10 mouse cellular contexts compared by ENCODE assay signal in the genomic region with DNA sequence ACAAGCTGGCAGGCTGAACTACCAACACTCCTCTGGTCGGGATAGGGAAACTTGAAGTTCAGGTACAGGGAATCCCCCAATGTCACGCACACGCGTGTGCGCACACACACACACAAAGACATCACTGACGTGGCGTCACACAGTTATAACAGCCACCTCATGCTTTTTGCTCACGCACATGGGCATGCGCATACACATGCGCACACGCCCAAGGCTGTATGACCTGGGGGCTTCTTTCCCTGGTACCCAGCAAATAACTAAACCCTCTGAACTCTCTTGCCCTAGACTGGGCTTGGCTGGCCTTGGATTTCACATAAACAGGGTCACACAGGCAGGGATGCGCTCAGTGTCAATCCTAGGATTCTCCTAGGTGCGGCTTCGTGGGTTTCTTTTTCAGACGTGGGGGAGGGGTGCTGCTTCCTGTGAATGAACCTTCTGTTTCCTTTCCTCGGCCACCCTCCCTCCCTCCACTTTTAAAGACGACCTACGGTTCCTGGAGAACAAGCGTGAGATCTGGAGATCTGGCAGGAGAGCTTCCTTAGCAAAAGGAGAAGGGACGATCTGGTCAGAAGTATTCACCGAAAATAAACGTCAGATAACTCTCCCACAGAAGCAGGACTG. TPM values are rescaled to one million over a fixed set of nuclear protein-coding genes. Genes with fewer than 3 reads are reported as not detected.
DNase-seq lines count a peak whose midpoint lies in the region; ATAC-seq and TF ChIP-seq lines count a peak whose summit lies in the region.
"Had no signal": no experiment of that assay in that cellular context is flagged by ENCODE, and none has a peak within 500 bp of the region (broad histone marks: within the 10 kb centered on the region; RNA-seq: fewer than 3 reads in every experiment).

No protein-coding gene starts in this region.

- ATAC-seq in forebrain, embryonic 15.5 days (replicated peaks), result no peak
- no peak for ATAC-seq in intestine, embryonic 15.5 days
- no peak for ATAC-seq in intestine, postnatal 0 days
- ATAC-seq in CD4-positive, CD25-positive, alpha-beta regulatory T cell, adult 4 months, result peak; percentile 53
- no peak for ATAC-seq in limb, embryonic 11.5 days (ENCODE audit: insufficient number of reproducible peaks, low FRiP score, low TSS enrichment, low read depth)

- WGBS in forebrain, embryonic 10.5 days, result 51% methylated on average over 22 of the region's 22 CpGs
- 45% methylated on average over 22 of the region's 22 CpGs for WGBS in forebrain, embryonic 15.5 days
- WGBS in intestine, embryonic 15.5 days, result 49% methylated on average over 22 of the region's 22 CpGs
- WGBS in intestine, postnatal 0 days, result 61% methylated on average over 22 of the region's 22 CpGs
- WGBS in limb, embryonic 11.5 days, result 49% methylated on average over 22 of the region's 22 CpGs

- no peaks in the 10 kb centered on the region for H3K9me3 ChIP-seq in forebrain, embryonic 10.5 days
- no peaks in the 10 kb centered on the region for H3K9me3 ChIP-seq in forebrain, embryonic 15.5 days
- no peaks in the 10 kb centered on the region for H3K9me3 ChIP-seq in intestine, embryonic 15.5 days
- H3K9me3 ChIP-seq in intestine, postnatal 0 days (ENCODE audit: control insufficient read depth), result no peaks in the 10 kb centered on the region
- H3K9me3 ChIP-seq in limb, embryonic 11.5 days (ENCODE audit: control insufficient read depth, low read length), result no peaks in the 10 kb centered on the region

- peaks cover 69% of the 10 kb centered on the region for H3K4me1 ChIP-seq in forebrain, embryonic 10.5 days
- H3K4me1 ChIP-seq in forebrain, embryonic 15.5 days, result peaks cover 28% of the 10 kb centered on the region
- H3K4me1 ChIP-seq in intestine, embryonic 15.5 days (replicated peaks), result peaks cover 49% of the 10 kb centered on the region
- peaks cover 5% of the 10 kb centered on the region; the same call in 1 of the 2 replicates for H3K4me1 ChIP-seq in intestine, postnatal 0 days (replicated peaks; ENCODE audit: control insufficient read depth, insufficient read depth, low read length)
- H3K4me1 ChIP-seq in limb, embryonic 11.5 days (ENCODE audit: control insufficient read depth, insufficient read depth, low read length), result peaks cover 33% of the 10 kb centered on the region

- peak overlapping the region; percentile 59; the same call in 1 of the 2 replicates for H3K27ac ChIP-seq in forebrain, embryonic 10.5 days
- no peak overlapping the region for H3K27ac ChIP-seq in forebrain, embryonic 15.5 days (replicated peaks)
- no peak overlapping the region for H3K27ac ChIP-seq in intestine, embryonic 15.5 days
- no peak overlapping the region for H3K27ac ChIP-seq in intestine, postnatal 0 days (ENCODE audit: low read depth, low read length)
- peak overlapping the region; percentile 37 for H3K27ac ChIP-seq in limb, embryonic 11.5 days (replicated peaks; ENCODE audit: low read depth, low read length)
- H3K27ac ChIP-seq in layer of hippocampus, adult 2 months, result no peak overlapping the region
- H3K27ac ChIP-seq: liver, embryonic 14.5 days had no signal

- no peak overlapping the region for H3K9ac ChIP-seq in forebrain, embryonic 15.5 days (replicated peaks)
- no peak overlapping the region for H3K9ac ChIP-seq in intestine, embryonic 15.5 days
- no peak overlapping the region for H3K9ac ChIP-seq in intestine, postnatal 0 days (ENCODE audit: low read depth, low read length)
- H3K9ac ChIP-seq in limb, embryonic 11.5 days (ENCODE audit: low read length), result peak overlapping the region; percentile 27; the same call in 1 of the 2 replicates
- H3K9ac ChIP-seq: liver, embryonic 14.5 days had no signal

- no peak for TF ChIP-seq CTCF in intestine, postnatal 0 days (IDR thresholded peaks at IDR 0.05; ENCODE audit: low read depth)
- TF ChIP-seq CTCF in layer of hippocampus, adult 2 months (conservative IDR thresholded peaks at IDR 0.05), result no peak

- DNase-seq in forebrain, embryonic 10.5 days (ENCODE audit: extremely low spot score, low spot score), result no peak
- DNase-seq in limb, embryonic 11.5 days (ENCODE audit: low spot score), result no peak
- no peak for DNase-seq in layer of hippocampus, adult 2 months (ENCODE audit: low spot score in 2 of 2)
- DNase-seq in c-Kit-positive CD71-positive TER-119-positive erythroid progenitor cells, embryonic 14.5 days (ENCODE audit: low spot score), result no peak
- DNase-seq: cerebellum, adult 8-10 months had no signal

- H3K36me3 ChIP-seq in forebrain, embryonic 10.5 days (replicated peaks), result no peaks in the 10 kb centered on the region
- no peaks in the 10 kb centered on the region for H3K36me3 ChIP-seq in forebrain, embryonic 15.5 days
- no peaks in the 10 kb centered on the region for H3K36me3 ChIP-seq in intestine, embryonic 15.5 days
- no peaks in the 10 kb centered on the region for H3K36me3 ChIP-seq in intestine, postnatal 0 days (ENCODE audit: control insufficient read depth, insufficient read depth)
- no peaks in the 10 kb centered on the region for H3K36me3 ChIP-seq in limb, embryonic 11.5 days (ENCODE audit: control insufficient read depth, insufficient read depth, low read length)

- no peak overlapping the region for H3K4me2 ChIP-seq in forebrain, embryonic 15.5 days (replicated peaks)
- H3K4me2 ChIP-seq in intestine, embryonic 15.5 days (replicated peaks), result peak overlapping the region; percentile 28
- H3K4me2 ChIP-seq in intestine, postnatal 0 days (replicated peaks; ENCODE audit: low read depth), result no peak overlapping the region
- no peak overlapping the region for H3K4me2 ChIP-seq in limb, embryonic 11.5 days (ENCODE audit: low read depth, severe bottlenecking)

- H3K27me3 ChIP-seq in forebrain, embryonic 10.5 days (ENCODE audit: poor library complexity, severe bottlenecking), result peaks cover 18% of the 10 kb centered on the region
- no peaks in the 10 kb centered on the region for H3K27me3 ChIP-seq in forebrain, embryonic 15.5 days
- no peaks in the 10 kb centered on the region for H3K27me3 ChIP-seq in intestine, embryonic 15.5 days (replicated peaks)
- H3K27me3 ChIP-seq in intestine, postnatal 0 days (replicated peaks; ENCODE audit: control insufficient read depth, insufficient read depth, low read length), result no peaks in the 10 kb centered on the region
- no peaks in the 10 kb centered on the region for H3K27me3 ChIP-seq in limb, embryonic 11.5 days (ENCODE audit: control insufficient read depth, insufficient read depth, low read length)

- H3K4me3 ChIP-seq in forebrain, embryonic 10.5 days, result no peak overlapping the region
- no peak overlapping the region for H3K4me3 ChIP-seq in forebrain, embryonic 15.5 days
- H3K4me3 ChIP-seq in intestine, embryonic 15.5 days (replicated peaks), result no peak overlapping the region
- no peak overlapping the region for H3K4me3 ChIP-seq in intestine, postnatal 0 days (ENCODE audit: low read depth, low read length)
- no peak overlapping the region for H3K4me3 ChIP-seq in limb, embryonic 11.5 days (ENCODE audit: low read depth, low read length)
- H3K4me3 ChIP-seq in layer of hippocampus, adult 2 months, result no peak overlapping the region

RNA-seq across cellular contexts. Expression of a gene that starts 21.1 kb away (rescaled TPM):
- 0.36 and 0.53 TPM in 2 replicates for polyA plus RNA-seq in forebrain, embryonic 10.5 days (2016; fragmentation: Nextera tagmentation; extraction: Ambion mirVana)
- polyA plus RNA-seq in forebrain, embryonic 15.5 days (2015; fragmentation: Nextera tagmentation; extraction: Ambion mirVana), result 1.9 TPM in 2 replicates
- 1.8 and 2.4 TPM in 2 replicates for polyA plus RNA-seq in intestine, embryonic 15.5 days (2015; fragmentation: Nextera tagmentation; extraction: Ambion mirVana)
- polyA plus RNA-seq in intestine, postnatal 0 days (2015; fragmentation: Nextera tagmentation; extraction: Ambion mirVana), result 1.5 and 1.9 TPM in 2 replicates
- polyA plus RNA-seq in CD4-positive, CD25-positive, alpha-beta regulatory T cell, adult 4 months (2017; shearing (Covaris generic)), result 10 to 100 TPM; 20.9 to 22.6 TPM
- polyA plus RNA-seq in limb, embryonic 11.5 days (2014; fragmentation: Nextera tagmentation; extraction: Ambion mirVana), result 4.9 and 5.8 TPM in 2 replicates
- total RNA-seq in layer of hippocampus, adult 2 months (2021), result 10 to 100 TPM; 19.7 to 20.1 TPM

Comparison
In these comparisons a context has a peak if more than half of its experiments do, and no peak if none do; other contexts are left out.
1. H3K27ac ChIP-seq: peak in forebrain, embryonic 10.5 days (single experiment) and limb, embryonic 11.5 days (single experiment); none in forebrain, embryonic 15.5 days (single experiment), intestine, embryonic 15.5 days (single experiment), intestine, postnatal 0 days (single experiment) and layer of hippocampus, adult 2 months (single experiment).